Mouse (Mus musculus) mouse embryonic stem cell (cell line): ENCODE measurements around the gene Rptor.

Experiments used
- in situ Hi-C, 2 experiments: fragments of 300-500 bp; cut with MboI; formaldehyde crosslinking; loops; 1 replicate in 1 of 2; 3 replicates in 1 of 2; pipeline ENCODE4 v1.14.3; 2019 to 2020; ENCODE audit warnings: low sequenced_read_pairs in 2 of 2, low pct_unique_long_range_greater_than_20kb in 1 of 2, mixed read lengths in 1 of 2; ENCODE audit not compliant: unreplicated experiment in 1 of 2

Rptor gene

DNA sequence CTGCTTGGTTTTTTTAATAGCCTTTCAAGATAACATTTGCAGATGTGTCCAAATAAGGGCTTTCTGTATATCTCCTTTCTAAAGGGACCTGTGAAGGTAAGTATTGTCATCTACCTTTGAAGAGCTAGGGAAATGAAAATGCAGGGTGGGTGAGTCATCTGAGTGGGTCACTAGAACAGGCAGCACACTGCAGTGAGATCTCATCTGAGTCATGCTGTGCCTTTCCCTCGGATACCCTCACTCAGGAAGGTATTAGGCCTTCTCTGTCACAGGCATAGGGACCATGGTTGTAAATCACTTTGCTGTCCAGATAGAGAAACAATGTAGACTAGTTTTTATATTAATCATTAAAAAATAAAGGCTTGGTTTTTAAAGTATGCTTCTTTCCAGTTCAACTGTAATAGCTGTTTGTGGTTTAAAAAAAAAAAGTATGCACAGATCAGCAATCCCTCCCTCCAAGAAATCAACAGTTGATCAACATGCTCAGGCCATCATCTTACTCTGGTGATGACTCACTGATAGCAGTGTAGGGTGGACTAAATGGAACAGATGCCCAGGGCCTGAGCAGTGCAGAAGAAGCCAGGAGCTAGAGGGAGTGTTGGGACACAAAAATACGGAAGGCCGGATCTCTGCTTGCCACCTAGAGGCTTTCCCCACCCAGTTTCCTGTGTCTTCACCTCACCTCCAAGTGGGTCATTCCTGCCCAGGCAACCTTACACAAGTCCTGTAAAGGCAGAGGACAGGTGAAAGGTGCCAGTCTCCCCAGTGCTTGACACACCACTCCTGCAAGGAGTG is 186.4 kb downstream of the Rptor start:
- in situ Hi-C loops: no loop called here

DNA sequence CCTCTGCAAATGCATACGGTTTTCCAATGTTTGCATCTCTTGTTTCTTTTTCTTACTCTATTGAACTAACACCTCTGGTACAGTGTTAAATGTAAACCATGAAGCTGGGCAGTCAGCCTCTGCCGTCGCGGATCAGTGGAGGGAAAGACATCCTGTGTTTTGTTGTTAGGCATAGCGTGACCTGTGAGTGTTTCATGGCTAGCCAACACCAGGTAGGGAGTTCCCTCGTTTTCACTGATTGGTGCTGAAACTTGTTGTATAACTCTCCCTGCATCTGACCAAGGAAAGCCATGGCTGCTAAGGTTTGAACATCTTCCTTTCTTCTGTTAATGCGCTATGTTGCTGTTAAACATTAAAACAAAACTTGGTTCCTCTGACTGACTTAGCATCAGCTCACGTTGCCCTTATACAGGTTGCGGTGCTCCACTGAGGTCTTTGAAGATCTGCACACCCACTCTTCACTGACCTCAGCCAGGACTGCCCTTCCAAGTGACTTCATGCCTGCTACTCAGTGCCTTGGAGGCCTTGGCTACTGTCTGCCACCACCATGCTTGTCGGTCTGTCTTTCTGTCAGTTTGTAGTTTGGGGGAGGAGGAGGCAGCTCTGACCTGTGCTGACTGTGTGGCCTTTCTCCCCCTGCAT is 189.3 kb downstream of the Rptor start:
- in situ Hi-C loops: no loop called here

DNA sequence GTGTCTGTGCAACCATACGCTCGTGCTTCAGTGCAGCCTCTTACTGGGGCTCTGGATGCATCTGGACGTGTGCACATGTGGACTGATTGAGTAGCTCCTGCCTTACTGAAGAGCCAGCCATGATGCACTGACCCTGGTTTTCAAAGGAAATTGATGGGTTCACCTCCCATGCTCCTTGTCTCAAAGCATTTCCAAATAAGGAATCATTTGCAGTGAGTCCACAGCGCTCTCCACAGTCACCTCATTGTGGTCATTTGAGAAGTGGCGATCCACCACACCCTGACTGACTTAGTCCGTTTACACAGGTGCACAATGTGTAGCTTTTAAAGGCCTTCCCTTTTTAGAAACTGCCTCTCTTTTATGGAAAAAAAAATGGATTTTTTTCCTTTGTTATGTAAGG is 190.7 kb downstream of the Rptor start:
- in situ Hi-C loops: no loop called here

- in situ Hi-C loops: no loop called here
These were observed 191.3 kb downstream of the Rptor start for GRCm38 (mm10) chr11:119794020-119794419.

DNA sequence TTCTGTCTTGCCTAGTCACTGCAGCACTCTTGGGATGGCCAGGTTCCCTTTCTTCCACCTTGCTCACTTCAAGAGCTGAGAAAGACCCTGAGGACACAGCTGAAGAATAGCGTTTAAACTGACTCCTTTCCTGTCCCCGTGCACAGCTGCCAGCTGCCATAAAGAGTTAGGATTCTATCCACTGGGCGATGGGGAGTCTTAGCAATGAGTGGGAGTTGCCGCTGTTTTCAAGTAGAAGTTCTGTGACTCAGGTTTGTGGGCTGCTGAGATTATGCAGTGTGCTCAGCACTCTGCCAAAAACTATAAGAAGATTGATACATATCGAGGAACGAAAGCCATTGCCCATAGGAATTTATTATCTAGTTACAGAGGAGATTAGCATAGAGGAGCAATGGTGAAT is 192.0 kb downstream of the Rptor start:
- in situ Hi-C loops: no loop called here

- in situ Hi-C loops: no loop called here
These were observed 193.7 kb downstream of the Rptor start for GRCm38 (mm10) chr11:119796406-119796805.

DNA sequence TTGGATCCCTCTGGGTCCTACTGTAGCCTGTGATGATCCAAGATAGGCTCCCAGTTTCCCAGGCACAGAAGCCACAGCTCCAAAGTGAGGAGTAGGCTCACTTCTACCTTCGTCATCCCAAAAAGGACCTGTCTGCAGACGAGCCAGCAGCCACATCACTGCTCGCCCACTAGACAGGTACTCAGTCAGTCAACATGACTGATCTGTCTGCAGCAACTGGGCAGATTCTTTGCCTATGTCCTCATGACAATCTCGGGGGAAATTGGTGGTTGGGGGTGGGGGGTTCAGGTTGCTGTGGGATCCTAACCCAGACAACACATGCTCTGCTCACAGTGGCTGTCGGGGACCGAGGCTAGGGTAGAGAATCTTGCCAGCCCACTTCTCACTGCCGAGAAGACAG is 194.1 kb downstream of the Rptor start:
- in situ Hi-C loops: no loop called here

DNA sequence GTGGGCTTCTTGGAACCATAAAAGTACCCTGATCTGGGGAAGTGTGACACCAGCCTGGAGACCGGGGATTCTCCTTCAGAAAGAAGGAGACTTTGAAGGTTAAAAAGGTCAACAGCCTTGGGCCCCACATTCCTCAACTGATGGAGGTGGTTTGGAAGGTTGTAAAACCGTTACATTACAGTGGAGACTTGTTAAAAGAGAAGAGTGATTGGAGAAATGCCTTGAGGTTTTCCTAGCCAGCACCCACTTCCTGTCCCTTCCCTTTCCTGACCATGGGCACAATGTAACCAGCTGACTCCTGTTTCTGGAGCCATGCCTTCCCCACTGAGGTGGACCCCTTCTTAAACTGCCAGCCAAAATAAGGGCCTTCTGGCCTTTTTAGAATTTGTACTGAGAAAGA is 196.8 kb downstream of the Rptor start:
- in situ Hi-C loops: no loop called here

DNA sequence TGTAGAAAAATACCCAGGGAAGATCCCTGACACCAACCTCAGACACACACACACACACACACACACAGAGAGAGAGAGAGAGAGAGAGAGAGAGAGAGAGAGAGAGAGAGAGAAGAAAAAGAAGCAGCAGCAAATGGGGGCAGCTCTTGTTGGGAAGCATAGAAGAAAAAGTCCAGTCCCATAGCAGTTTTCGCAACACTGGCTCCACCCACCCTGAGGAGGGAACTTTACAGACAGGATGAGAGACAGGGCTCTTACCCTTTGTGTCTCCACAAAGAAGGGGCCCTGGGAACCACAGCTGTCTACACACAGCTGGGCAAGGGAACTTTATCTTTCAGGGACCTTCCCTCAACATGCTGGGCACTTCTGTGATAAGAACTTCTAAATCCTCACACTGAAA is 199.2 kb downstream of the Rptor start:
- in situ Hi-C loops: no loop called here

GRCm38 (mm10) chr11:119802947-119803346 is 200.2 kb downstream of the Rptor start:
- in situ Hi-C loops: no loop called here

DNA sequence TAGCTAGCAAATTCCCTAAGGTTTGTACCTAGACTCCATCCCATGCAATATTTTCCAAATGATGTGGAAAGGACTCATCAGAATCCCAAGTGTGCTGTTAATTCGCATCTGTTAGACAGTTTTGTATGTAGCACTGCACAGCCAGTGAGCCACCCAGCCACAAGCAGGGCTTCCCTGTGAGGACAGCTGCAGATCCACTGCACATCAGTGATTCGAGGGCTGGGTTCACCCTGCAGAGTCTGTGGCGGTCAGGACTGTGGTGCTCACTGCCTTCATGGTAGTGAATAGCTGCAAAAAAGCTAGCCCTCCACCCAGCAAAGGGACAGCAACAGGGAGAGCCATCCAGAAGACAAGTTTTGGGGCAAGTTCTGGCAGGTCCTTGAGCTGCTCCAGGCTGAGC is 201.7 kb downstream of the Rptor start:
- in situ Hi-C loops: no loop called here

DNA sequence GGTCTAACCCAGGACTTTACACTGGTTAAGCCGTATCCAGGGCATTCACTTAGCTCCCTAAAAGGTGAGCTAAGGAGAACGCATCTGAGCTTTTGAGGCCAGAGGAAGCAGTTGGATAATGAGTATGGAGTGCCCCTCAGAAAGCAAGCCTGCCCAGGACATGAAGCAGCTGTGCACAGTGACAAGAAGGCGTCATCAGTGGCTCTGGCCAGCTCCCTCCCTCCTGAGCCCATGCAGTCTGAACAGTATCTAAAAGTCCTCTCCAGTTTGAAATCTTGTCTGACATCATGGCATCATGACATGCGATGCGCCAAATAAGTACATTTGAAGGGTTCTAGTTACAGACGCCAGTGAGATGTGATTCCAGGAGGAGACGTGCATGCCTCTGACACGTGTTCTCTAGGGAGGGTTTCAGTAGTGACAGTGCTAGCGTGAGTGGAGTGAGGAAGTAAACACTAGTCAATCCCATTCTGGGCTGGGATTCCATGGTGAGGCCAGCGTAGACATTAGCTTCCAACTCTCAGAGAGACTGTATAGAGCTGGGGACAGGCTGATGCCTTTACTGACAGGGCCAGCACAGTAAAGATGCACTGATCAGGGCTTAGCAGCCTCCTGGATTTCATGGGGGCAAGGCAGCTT is 202.5 kb downstream of the Rptor start:
- in situ Hi-C loops: no loop called here

DNA sequence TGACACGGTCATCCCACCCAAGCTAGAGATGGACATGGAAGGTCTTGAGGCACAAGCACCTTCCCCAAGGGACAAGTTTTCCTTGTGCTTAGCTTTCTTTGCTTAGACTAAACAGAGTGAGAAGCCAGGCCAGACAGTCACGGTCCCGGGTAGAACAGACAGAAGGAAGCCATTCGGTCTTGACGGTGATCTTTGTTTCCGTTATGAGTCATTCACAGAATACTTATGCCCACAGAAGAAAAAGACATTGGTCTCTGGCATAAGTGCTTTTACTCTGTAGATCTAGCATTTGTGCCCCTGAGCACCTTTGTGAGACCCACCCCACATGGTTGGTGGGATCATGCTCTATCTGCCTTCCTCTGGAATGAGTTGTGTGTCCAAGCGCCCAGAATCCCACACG is 203.8 kb downstream of the Rptor start:
- in situ Hi-C loops: no loop called here

DNA sequence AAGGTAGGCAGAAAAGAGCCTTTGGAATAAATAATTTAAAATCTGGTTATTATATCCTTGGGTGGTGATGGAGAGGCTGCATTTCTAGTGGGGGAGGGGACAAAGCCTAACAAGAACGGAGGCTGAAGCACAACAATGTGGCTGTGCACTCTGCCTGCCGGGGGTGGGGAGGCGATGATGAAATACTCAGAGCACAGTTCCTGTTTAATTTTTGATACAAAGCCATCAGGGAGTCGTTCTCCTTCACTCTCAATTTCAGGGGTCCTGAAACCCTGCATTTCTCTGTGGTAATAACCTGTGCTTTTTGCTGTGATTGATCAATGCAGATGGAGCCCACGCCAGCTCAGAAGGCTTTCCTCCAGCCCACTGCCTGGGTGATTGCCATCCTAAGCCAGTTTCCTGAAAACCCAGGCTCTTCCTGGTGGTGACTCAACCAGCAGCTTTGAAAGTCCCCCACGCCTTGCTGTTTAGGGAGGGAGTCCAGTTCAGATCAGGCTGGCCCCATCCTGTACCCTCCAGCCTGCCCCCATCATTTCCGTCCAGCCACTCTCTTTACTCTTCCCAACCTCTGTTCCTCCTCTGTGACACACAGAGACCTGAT is 204.8 kb downstream of the Rptor start:
- in situ Hi-C loops: no loop called here

- in situ Hi-C loops: no loop called here
These were observed 206.1 kb downstream of the Rptor start for GRCm38 (mm10) chr11:119808647-119809280.

GRCm38 (mm10) chr11:119809309-119809708 is 206.6 kb downstream of the Rptor start:
- in situ Hi-C loops: no loop called here

DNA sequence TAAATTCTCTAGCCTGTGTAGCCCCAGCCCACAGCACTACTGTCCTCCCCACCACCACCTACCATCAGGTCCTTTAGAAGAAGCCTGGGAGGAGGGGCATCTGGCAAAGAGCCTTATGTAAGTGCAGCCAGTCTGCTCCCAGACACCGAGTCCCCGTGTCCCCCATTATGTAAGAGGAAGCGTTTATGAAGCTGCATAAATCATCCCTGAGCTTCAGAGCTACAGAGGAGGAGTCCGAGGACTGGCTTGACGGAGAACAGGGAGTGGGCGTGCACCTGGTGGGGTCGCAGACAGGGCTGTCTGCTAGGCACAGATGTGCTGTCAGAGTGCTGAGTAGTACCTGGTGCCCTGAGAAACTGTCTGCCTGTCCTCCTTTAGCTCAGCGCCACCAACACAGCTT is 208.3 kb downstream of the Rptor start:
- in situ Hi-C loops: no loop called here

DNA sequence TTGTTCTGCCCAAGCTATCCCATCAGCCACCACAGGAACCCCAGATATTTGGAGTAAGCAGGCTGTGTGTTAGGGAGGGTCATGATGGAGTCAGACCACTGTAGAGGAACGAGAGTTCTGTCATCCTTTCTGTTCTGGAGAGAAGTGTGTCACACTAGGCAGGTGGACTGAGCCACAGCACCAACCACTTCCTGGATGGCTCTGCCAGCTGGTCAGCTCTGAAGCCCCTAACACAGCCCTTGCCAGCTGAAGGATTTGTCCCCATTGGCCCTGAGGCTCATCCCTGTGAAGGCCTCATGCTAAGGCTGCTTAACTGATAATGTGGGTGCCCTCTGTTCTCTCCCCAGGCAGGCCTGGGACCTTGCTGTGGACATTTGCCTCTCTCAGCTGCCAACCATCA is 208.9 kb downstream of the Rptor start:
- in situ Hi-C loops: no loop called here

GRCm38 (mm10) chr11:119812093-119812492 is 209.4 kb downstream of the Rptor start:
- in situ Hi-C loops: no loop called here
